Mouse (Mus musculus): ENCODE results near the gene Iqcn.

- TF ChIP-seq GATA1 (IDR thresholded peaks at IDR 0.05; ENCODE audit: borderline replicate concordance, low read length), result no peak
- TF ChIP-seq FLI1 (IDR thresholded peaks at IDR 0.05; ENCODE audit: low read length), result no peak
These were observed 15.1 kb upstream of the Iqcn start for GRCm38 (mm10) chr8:70688136-70688535.
